Mouse (Mus musculus) limb, embryonic 11.5 days (tissue): Measurements from ENCODE around the gene Stk38. TPM values are rescaled to one million over a fixed set of nuclear protein-coding genes. Genes with fewer than 3 reads are reported as not detected.

Experiments used
- ATAC-seq: fragments of 200-750 bp; cut with Nextera tagmentation; 2 replicates; pipeline ENCODE4 v1.8.0; 2017; ENCODE audit warnings: low read depth; ENCODE audit not compliant: insufficient number of reproducible peaks, low FRiP score, low TSS enrichment
- DNase-seq: peaks from one replicate; pipeline ENCODE4 v3.0.0-alpha.2; 2015; ENCODE audit warnings: low spot score
- H3K27ac ChIP-seq: fragments of 300-500 bp; sonication (generic); replicated peaks from 2 replicates; pipeline ENCODE4 v1.5.1; 2014; ENCODE audit warnings: low read depth, mild to moderate bottlenecking, low read length
- H3K27me3 ChIP-seq: fragments of 300-500 bp; sonication (generic); 2 replicates; pipeline ENCODE4 v1.6.1; 2014; ENCODE audit warnings: mild to moderate bottlenecking, low read length, mixed read lengths; ENCODE audit not compliant: control insufficient read depth, insufficient read depth
- H3K36me3 ChIP-seq: fragments of 300-500 bp; sonication (generic); 2 replicates; pipeline ENCODE4 v1.6.1; 2014; ENCODE audit warnings: mild to moderate bottlenecking, low read length, moderate library complexity, mixed read lengths; ENCODE audit not compliant: control insufficient read depth, insufficient read depth
- H3K4me1 ChIP-seq: fragments of 300-500 bp; sonication (generic); 2 replicates; pipeline ENCODE4 v1.6.1; 2014; ENCODE audit warnings: low read length, mixed read lengths; ENCODE audit not compliant: control insufficient read depth, insufficient read depth
- H3K4me2 ChIP-seq: fragments of 300-500 bp; sonication (generic); 2 replicates; pipeline ENCODE4 v1.6.1; 2014; ENCODE audit warnings: low read depth, mild to moderate bottlenecking, moderate library complexity; ENCODE audit not compliant: severe bottlenecking
- H3K4me3 ChIP-seq: fragments of 300-500 bp; sonication (generic); 2 replicates; pipeline ENCODE4 v1.5.1; 2014; ENCODE audit warnings: low read depth, low read length
- H3K9ac ChIP-seq: fragments of 300-500 bp; sonication (generic); 2 replicates; pipeline ENCODE4 v1.6.1; 2014; ENCODE audit warnings: mild to moderate bottlenecking, low read length
- H3K9me3 ChIP-seq: fragments of 300-500 bp; sonication (generic); 2 replicates; pipeline ENCODE4 v1.6.1; 2016; ENCODE audit warnings: low read length; ENCODE audit not compliant: control insufficient read depth
- WGBS: fragments of 180-500 bp; shearing (Covaris S2); extraction: QIAGEN DNeasy Blood & Tissue Kit; methylation state at CpG from one replicate; pipeline ENCODE4 v1.1.7; 2014; 5-methylcytosine and 5-hydroxymethylcytosine counted together
- polyA plus RNA-seq: library from polyadenylated mRNA; unstranded; fragments of >200 nt; fragmentation: Nextera tagmentation; extraction: Ambion mirVana; gene quantifications from 2 replicates; pipeline ENCODE4 v1.2.1, GENCODE M21; 2014

The Stk38 gene
- polyA plus RNA-seq, 1 experiment from 2014 or later = 125 TPM

DNA sequence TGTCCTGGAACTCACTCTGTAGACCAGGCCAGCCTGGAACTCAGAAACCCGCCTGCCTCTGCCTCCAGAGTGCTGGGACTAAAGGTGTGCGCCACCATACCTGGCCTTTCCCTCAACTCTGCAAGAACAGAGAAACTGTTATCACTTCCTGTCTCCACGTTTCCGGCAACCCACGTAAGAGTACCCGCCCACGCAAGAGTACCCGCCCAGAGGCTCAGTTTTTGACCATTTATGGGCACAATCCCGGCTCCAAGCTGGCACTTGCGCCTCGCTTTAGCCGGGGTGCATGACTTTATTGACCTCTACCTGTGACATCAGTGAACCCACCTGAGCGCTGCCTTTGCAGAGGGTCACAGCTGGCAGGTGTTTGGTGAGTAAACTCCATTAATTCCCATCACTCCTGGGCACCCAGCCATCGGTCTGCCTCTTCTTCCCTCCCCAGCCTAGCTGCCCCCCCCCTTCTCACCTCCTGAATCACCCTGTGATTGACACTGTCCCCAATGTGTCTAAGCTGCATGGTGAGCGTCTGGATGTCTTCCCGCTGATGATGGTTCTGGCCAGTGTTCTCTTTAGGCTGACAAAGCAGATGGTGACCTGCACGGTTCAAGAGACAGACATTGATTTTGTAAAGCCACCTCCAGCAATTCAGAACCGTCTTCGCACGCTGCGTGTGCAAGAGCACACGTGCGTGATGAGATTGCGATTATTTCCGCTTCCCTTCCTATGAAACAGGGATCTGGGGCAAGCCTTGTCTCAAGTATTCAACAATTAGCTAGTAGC is 66.8 kb downstream of the Stk38 start:
- Histone ChIP-seq H3K27me3 (no peaks in the 10 kb centered on the region), H3K9ac (no peak overlapping the region), H3K9me3 (no peaks in the 10 kb centered on the region), H3K27ac (no peak overlapping the region), H3K4me3 (no peak overlapping the region), H3K36me3 (no peaks in the 10 kb centered on the region), H3K4me1 (no peaks in the 10 kb centered on the region), H3K4me2 (no peak overlapping the region)
- WGBS = 93% methylated on average over 25 of the region's 25 CpGs
- ATAC-seq (no peak), DNase-seq (no peak)

DNA sequence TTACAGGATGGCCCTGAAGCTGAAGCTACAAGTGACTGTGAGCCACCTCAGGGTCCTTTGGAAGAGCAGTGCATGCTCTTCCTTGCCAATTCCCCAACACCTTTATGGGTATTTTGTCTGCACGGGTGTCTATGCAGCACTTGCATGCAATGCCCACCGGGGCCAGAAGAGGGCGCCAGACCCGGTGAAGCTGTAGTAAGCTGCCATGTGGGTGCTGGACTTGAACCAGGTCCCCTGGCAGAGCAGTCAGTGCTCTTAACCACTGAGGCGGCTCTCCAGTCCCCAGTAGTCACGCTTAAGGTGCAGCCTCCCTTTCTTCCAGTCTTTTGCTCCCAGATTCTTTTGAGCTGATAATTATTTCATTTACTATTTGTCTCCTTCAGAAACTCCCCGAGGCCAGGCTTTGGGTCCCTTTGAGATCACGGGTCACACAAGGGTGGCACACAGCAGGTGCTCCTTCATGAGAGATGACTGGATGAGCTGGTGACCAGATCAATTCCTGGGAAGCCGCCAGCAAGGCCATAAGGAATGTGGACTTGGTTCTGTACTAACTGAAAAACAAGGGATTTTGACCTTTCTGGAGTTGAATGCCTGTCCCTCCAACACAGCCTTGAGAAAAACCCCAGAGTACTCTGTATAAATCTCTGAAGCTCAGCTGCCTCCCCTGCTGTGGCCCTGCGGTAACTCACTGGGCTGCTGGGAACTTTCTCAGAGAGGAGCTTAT is 71.0 kb downstream of the Stk38 start:
- Histone ChIP-seq H3K9me3 (no peaks in the 10 kb centered on the region), H3K36me3 (no peaks in the 10 kb centered on the region), H3K4me2 (no peak overlapping the region), H3K27ac (no peak overlapping the region), H3K4me1 (no peaks in the 10 kb centered on the region), H3K9ac (no peak overlapping the region), H3K4me3 (no peak overlapping the region), H3K27me3 (no peaks in the 10 kb centered on the region)
- 84% methylated on average over 10 of the region's 10 CpGs for WGBS
- no peak for ATAC-seq
- peak; percentile 48 for DNase-seq

DNA sequence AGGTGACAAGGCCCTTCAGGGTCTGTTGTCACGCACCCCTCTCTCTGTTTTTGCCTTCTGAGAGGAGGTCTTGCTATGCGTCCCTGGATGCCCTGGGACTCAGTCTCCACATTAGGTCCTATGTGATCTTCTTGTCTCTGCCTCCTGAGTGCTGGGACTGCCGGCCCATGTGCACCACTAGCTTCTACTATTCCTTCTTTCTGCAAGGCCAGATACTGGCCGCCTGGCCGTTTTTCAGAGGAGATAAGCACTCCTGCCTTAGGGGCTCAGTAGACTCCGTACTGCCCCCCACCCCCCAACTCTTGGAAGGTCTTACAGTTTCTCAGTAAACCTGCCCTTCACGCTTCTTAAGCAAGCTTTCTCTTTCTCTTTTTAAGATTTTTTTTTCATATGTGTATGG is 71.7 kb downstream of the Stk38 start:
- 97% methylated on average over 7 of the region's 7 CpGs for WGBS
- H3K36me3 ChIP-seq = no peaks in the 10 kb centered on the region
- ATAC-seq (no peak), DNase-seq (no peak)
- H3K27ac ChIP-seq = no peak overlapping the region
- no peaks in the 10 kb centered on the region for H3K27me3 ChIP-seq
- H3K4me3 ChIP-seq = no peak overlapping the region
- no peak overlapping the region for H3K9ac ChIP-seq
- no peak overlapping the region for H3K4me2 ChIP-seq
- no peaks in the 10 kb centered on the region for H3K4me1 ChIP-seq
- no peaks in the 10 kb centered on the region for H3K9me3 ChIP-seq

DNA sequence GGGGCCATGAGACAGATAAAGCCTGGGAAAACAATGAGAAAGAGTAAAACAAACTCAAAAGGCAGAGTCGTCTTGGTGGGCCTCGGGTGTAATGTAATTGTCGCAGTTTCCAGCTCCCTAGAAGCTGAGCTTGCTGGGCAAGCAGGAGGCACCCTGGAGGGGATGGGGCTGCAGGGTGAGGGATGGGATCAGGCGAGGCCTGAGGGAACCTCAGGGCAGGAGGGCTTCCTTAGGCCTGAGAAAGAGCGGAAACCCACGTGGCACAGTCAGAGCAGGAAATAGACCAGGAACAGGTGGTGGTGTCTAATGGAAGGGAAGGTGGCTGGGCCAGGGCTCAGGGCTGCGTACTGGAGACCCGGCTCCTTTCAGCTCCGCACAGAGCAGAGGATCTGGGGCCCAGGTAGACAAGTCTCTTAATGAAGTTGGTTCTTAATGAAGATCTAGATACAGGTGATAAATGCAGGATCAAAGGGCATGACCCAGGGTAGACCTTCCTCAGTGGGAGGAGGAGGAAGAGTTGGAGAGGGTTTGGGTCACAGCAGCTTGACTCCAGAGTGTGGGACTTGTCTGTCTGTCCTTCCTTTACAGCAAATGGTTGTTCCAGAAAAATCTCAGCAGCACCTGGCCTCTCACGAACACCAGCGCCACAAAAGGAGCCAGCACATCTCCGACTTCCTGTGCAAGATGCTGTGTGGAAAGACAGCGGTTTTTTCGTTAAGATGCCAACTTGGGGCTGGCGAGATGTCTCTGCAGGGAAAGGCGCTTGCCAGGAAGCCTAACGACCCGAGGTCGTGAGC is 73.5 kb downstream of the Stk38 start:
- no peak overlapping the region for H3K4me2 ChIP-seq
- H3K27me3 ChIP-seq = no peaks in the 10 kb centered on the region
- no peak overlapping the region for H3K9ac ChIP-seq
- ATAC-seq (no peak), DNase-seq (no peak)
- no peaks in the 10 kb centered on the region for H3K9me3 ChIP-seq
- no peaks in the 10 kb centered on the region for H3K36me3 ChIP-seq
- WGBS = 78% methylated on average over 19 of the region's 19 CpGs
- no peak overlapping the region for H3K4me3 ChIP-seq
- H3K4me1 ChIP-seq = peaks cover 6% of the 10 kb centered on the region
- H3K27ac ChIP-seq = no peak overlapping the region

DNA sequence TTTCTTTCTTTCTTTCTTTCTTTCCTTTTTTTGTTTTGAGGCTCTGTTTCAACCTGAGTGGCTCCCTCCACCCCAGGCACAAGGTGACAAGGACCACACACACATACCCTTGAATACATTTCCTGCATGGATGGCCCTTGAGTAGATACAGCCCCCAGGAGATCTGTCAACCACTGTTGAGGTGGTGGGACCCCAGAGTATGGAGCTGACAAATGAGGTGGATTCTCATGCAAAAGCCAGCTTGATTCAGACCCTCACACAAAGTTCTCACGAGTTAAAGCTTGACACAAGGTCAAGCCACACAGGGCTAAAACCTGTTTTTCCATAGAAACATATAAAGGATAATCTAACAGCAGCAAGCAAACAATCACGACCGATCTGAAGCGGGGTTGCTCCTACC is 75.5 kb downstream of the Stk38 start:
- H3K36me3 ChIP-seq = no peaks in the 10 kb centered on the region
- WGBS = 89% methylated on average over 4 of the region's 4 CpGs
- H3K4me2 ChIP-seq = no peak overlapping the region
- peaks cover 6% of the 10 kb centered on the region for H3K4me1 ChIP-seq
- DNase-seq = no peak
- H3K9ac ChIP-seq = no peak overlapping the region
- H3K27ac ChIP-seq = no peak overlapping the region
- no peaks in the 10 kb centered on the region for H3K27me3 ChIP-seq
- no peak for ATAC-seq
- H3K4me3 ChIP-seq = no peak overlapping the region
- no peaks in the 10 kb centered on the region for H3K9me3 ChIP-seq

DNA sequence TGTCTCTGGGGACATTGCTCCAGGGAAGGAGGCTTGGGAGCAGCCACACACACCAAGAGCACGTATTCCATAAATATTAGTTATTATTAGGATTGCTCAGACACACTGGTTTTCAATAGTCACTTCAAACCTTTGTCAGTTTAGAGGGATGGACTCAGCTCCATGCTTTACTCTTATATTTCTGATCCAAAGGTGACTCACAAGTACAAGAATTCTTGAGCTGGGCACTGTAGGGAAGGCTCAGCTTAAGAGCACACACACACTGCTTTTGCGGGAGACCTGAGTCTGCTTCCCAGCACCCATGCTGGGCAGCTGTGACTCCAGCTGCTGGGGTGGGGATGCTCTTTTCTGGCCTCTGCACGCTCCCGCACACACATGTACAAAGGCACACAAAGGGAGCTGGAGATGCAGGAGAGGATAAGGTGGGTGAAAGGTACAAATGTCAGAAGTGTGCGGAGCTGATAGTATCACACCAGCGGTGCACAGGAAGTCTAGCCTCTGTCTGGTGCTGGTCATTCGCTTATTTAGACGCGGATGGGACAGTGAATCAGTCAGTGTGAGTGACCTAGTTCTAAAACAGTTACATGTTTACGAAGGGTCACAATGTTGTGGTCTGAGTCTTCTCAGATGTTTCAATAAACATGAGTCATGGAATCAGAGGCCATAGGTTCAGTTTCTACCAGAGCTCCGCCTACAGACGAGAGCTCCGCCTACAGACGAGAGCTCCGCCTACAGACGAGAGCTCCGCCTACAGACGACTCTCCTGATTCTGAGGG is 76.2 kb downstream of the Stk38 start:
- Histone ChIP-seq H3K4me1 (peaks cover 6% of the 10 kb centered on the region), H3K9me3 (no peaks in the 10 kb centered on the region), H3K4me2 (no peak overlapping the region), H3K36me3 (no peaks in the 10 kb centered on the region), H3K27me3 (no peaks in the 10 kb centered on the region), H3K4me3 (no peak overlapping the region), H3K9ac (no peak overlapping the region), H3K27ac (no peak overlapping the region)
- ATAC-seq = no peak
- DNase-seq = no peak
- WGBS = 95% methylated on average over 18 of the region's 18 CpGs

DNA sequence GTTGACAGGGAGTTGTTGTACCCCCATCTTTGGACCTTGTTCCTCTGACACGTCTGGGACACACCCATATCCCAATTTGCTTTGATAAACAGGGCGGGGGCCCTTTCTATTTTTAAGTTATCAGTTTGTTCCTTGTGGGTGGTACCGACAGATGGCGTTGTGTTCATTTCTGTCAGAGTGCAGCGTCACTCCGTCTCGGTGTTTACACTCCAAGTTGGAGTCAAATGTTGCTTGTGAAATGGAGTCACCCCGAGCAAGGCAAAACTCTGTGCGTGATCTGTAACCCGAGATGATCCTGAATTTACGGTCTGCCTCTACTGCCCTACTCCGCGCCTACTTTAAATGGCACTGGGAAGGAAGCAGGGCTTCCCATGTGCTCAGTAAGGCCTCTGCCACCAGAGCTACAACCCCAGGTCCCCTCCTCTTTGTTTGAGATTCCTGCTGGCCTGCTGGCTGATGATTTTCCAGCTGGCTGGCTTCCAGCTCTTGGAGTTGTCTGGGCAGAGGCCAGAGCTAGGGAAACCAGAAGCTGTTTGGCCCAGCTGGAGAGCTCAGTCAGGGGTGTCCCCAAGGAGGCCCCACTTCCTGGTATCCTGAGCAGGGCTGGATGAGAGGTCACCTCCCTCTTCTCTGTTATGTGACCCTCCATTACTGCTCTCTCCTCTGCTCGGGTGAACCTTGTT is 77.3 kb downstream of the Stk38 start:
- Histone ChIP-seq H3K4me2 (peak overlapping the region; percentile 27), H3K9ac (peak overlapping the region; percentile 32; the same call in 1 of the 2 replicates), H3K36me3 (no peaks in the 10 kb centered on the region), H3K27ac (peak overlapping the region; percentile 82), H3K4me3 (no peak overlapping the region), H3K4me1 (peaks cover 6% of the 10 kb centered on the region), H3K9me3 (no peaks in the 10 kb centered on the region), H3K27me3 (no peaks in the 10 kb centered on the region)
- ATAC-seq (peak; percentile 56; the same call in 1 of the 2 replicates), DNase-seq (peak; percentile 68)
- WGBS = 24% methylated on average over 14 of the region's 14 CpGs
